Mouse (Mus musculus) liver, embryonic 14.5 days (tissue): ENCODE results near the gene C1rl.

Experiments used
- CTCF ChIP-seq: IDR thresholded peaks from 2 replicates; pipeline ENCODE4 v1.5.1; 2016; ENCODE audit warnings: antibody characterized with exemption, low read depth, control low read depth
- EP300 ChIP-seq: IDR thresholded peaks from 2 replicates; pipeline ENCODE4 v1.6.1; 2016; ENCODE audit warnings: antibody characterized with exemption, low read depth

DNA sequence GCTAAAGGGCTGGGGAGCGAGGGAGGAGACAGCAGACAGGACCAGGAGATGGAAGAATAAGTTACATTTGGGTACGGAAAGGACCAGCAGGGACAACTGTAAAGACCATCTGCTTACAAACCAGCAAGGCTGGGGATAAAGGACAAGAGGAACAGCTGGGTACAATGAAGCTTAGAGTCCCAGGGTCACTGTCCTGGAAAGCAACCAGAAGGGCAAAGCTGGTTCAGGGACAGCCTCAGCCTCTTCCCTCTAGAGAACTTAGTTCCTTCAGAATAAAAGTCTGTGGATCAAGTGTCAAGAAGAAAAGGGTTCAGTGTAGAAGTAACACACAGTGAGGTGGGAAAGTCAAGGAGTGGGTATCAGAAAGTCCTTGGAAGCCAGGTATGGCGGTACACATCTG, 21.8 kb upstream of the C1rl start:
- TF ChIP-seq CTCF = no peak
- no peak for TF ChIP-seq EP300
